Mouse (Mus musculus) embryo, embryonic 10.5 days (tissue): ENCODE data around the gene Ppt1.

Experiments
- DNase-seq: peaks from one replicate; pipeline ENCODE4 v3.0.0-alpha.2; 2015; ENCODE audit warnings: low spot score

Gene Ppt1

DNA sequence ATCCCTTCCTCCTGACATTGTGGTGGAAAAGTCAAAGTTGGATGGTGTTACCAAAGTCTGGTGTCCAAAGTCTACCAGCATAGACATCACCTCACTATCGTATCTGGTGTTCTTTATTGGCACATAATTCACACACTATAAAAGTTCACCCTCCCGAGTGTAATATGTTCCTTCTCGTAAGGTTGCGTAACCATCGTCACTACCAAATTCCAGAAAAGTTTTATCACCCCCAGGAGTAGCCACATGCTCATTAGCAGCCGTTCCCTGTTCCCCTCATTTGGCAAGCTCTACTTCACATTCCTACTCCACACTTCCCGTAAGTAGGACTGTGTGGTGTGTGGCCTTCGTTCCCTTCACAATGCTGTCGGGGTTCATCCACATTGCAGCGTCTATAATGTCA is 69.3 kb downstream of the Ppt1 start:
- DNase-seq = no peak
